Mouse (Mus musculus) midbrain, embryonic 12.5 days (tissue): ENCODE results near the gene 2610528J11Rik. TPM values are rescaled to one million over a fixed set of nuclear protein-coding genes. Genes with fewer than 3 reads are reported as not detected.

Experiments used
- ATAC-seq: fragments of 200-750 bp; cut with Nextera tagmentation; 2 replicates; pipeline ENCODE4 v1.8.0; 2017; ENCODE audit warnings: low read depth, moderate TSS enrichment, moderate library complexity; ENCODE audit not compliant: low FRiP score
- H3K27ac ChIP-seq: fragments of 300-500 bp; sonication (generic); replicated peaks from 2 replicates; pipeline ENCODE4 v1.5.1; 2016; ENCODE audit warnings: mild to moderate bottlenecking
- H3K27me3 ChIP-seq: fragments of 300-500 bp; sonication (generic); 2 replicates; pipeline ENCODE4 v1.6.1; 2016; ENCODE audit warnings: mild to moderate bottlenecking
- H3K36me3 ChIP-seq: fragments of 300-500 bp; sonication (generic); 2 replicates; pipeline ENCODE4 v1.6.1; 2016
- H3K4me1 ChIP-seq: fragments of 300-500 bp; sonication (generic); 2 replicates; pipeline ENCODE4 v1.6.1; 2016
- H3K4me2 ChIP-seq: fragments of 300-500 bp; sonication (generic); replicated peaks from 2 replicates; pipeline ENCODE4 v1.6.1; 2016; ENCODE audit warnings: mild to moderate bottlenecking, moderate library complexity
- H3K4me3 ChIP-seq: fragments of 300-500 bp; sonication (generic); 2 replicates; pipeline ENCODE4 v1.5.1; 2016; ENCODE audit warnings: mild to moderate bottlenecking
- H3K9ac ChIP-seq: fragments of 300-500 bp; sonication (generic); replicated peaks from 2 replicates; pipeline ENCODE4 v1.6.1; 2016; ENCODE audit warnings: mild to moderate bottlenecking, moderate library complexity
- H3K9me3 ChIP-seq: fragments of 300-500 bp; sonication (generic); 2 replicates; pipeline ENCODE4 v1.6.1; 2016; ENCODE audit warnings: mild to moderate bottlenecking
- WGBS: fragments of 180-500 bp; shearing (Covaris S2); methylation state at CpG from one replicate; pipeline ENCODE4 v1.1.7; 2016; 5-methylcytosine and 5-hydroxymethylcytosine counted together
- polyA plus RNA-seq: library from polyadenylated mRNA; unstranded; fragments of >200 nt; fragmentation: Nextera tagmentation; extraction: Ambion mirVana; gene quantifications from 2 replicates; pipeline ENCODE4 v1.2.1, GENCODE M21; 2016

The 2610528J11Rik gene
- polyA plus RNA-seq, 1 experiment from 2014 or later: 0.26 TPM

DNA sequence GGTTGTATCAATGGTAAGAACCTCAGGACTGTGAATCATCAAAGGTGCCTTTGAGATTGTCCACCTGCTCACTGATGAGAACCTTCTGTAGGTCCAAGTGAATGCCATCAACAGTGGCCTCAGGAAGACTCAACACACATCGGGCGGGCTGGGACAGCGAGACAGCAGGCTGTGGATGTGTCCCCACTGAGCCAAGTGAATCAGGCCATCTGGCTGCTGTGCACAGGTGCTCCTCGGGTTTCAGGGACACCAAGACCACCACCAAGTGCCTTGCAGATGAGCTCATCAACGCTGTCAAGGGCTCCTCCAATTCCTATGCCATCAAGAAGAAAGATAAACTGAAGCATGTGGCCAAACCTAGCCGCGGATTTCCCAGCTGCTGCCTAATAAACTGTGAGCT lies 4.6 kb upstream of the 2610528J11Rik start:
- H3K4me3 ChIP-seq: no peak overlapping the region
- H3K9ac ChIP-seq: no peak overlapping the region
- H3K27me3 ChIP-seq: peaks cover 11% of the 10 kb centered on the region; the same call in 1 of the 2 replicates
- H3K4me2 ChIP-seq: no peak overlapping the region
- no peaks in the 10 kb centered on the region for H3K9me3 ChIP-seq
- no peak overlapping the region for H3K27ac ChIP-seq
- WGBS: 86% methylated on average over 7 of the region's 7 CpGs
- no peak for ATAC-seq
- no peaks in the 10 kb centered on the region for H3K36me3 ChIP-seq
- H3K4me1 ChIP-seq: peaks cover 7% of the 10 kb centered on the region; the same call in 1 of the 2 replicates

DNA sequence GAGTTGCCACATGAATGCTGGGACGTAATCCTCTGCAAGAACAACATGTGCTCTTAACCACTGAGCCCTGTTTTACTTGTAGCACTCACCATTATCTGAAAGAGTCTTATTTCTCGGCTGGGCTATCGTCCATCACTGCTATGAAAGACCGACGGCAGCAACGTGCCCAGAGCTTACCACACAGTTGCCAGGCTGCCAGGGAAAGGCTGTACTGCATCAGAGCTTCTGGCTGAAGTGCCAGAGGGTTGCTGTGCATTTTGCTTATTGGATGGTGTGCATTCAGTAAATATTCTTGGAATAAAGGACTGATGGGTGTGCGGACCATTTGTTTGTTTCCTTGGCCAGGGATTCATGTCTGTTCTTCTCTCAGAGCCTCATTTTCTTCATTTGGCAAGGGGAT lies 2.8 kb upstream of the 2610528J11Rik start:
- Histone ChIP-seq H3K4me2 (no peak overlapping the region), H3K27me3 (no peaks in the 10 kb centered on the region), H3K4me1 (0 out of 2 replicates have a peak, but pooled peaks cover 4% of the 10 kb centered on the region), H3K4me3 (no peak overlapping the region), H3K36me3 (no peaks in the 10 kb centered on the region), H3K27ac (no peak overlapping the region), H3K9me3 (no peaks in the 10 kb centered on the region), H3K9ac (no peak overlapping the region)
- no peak for ATAC-seq
- 86% methylated on average over 7 of the region's 7 CpGs for WGBS

GRCm38 (mm10) chr4:118525779-118526178 lies 1.0 kb upstream of the 2610528J11Rik start:
- no peak for ATAC-seq
- 70% methylated on average over 3 of the region's 3 CpGs for WGBS

DNA sequence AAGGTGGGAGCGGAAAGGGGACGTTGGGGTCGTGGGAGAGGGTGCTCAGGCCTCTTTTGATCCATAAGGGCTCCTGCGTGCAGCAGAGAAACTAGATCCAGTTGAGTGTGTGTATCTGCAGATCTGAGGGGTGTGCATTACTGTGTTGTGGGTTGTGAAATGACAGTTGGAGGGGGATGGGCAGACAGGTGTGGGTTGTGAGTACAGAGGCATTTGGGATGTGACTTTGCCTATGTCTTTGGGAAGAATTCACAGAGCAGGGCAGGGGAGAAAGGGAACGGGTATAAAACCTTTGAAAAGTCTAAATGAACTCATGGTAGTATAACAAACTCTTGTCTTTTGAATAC lies 509 bp downstream of the 2610528J11Rik start:
- no peak overlapping the region for H3K27ac ChIP-seq
- no peaks in the 10 kb centered on the region for H3K9me3 ChIP-seq
- WGBS: 44% methylated on average over 5 of the region's 5 CpGs
- H3K36me3 ChIP-seq: no peaks in the 10 kb centered on the region
- ATAC-seq: no peak
- 0 out of 2 replicates have a peak, but pooled peaks cover 4% of the 10 kb centered on the region for H3K4me1 ChIP-seq
- H3K27me3 ChIP-seq: no peaks in the 10 kb centered on the region
- no peak overlapping the region for H3K9ac ChIP-seq
- no peak overlapping the region for H3K4me2 ChIP-seq
- no peak overlapping the region for H3K4me3 ChIP-seq

More at GRCm38 (mm10) chr4:118525779-118526178, 1.0 kb upstream of the 2610528J11Rik start:
- Histone ChIP-seq H3K36me3 (no peaks in the 10 kb centered on the region), H3K4me1 (0 out of 2 replicates have a peak, but pooled peaks cover 4% of the 10 kb centered on the region), H3K9me3 (no peaks in the 10 kb centered on the region), H3K4me2 (no peak overlapping the region), H3K27ac (no peak overlapping the region), H3K9ac (no peak overlapping the region), H3K4me3 (no peak overlapping the region), H3K27me3 (no peaks in the 10 kb centered on the region)

- ATAC-seq: no peak
- H3K27ac ChIP-seq: no peak overlapping the region
- no peaks in the 10 kb centered on the region for H3K36me3 ChIP-seq
- H3K4me1 ChIP-seq: 0 out of 2 replicates have a peak, but pooled peaks cover 4% of the 10 kb centered on the region
- no peak overlapping the region for H3K4me2 ChIP-seq
- no peaks in the 10 kb centered on the region for H3K27me3 ChIP-seq
- no peak overlapping the region for H3K4me3 ChIP-seq
- H3K9ac ChIP-seq: no peak overlapping the region
- no peaks in the 10 kb centered on the region for H3K9me3 ChIP-seq
- whole genome bisulfite sequencing: 84% methylated on average over 6 of the region's 6 CpGs
Measured at GRCm38 (mm10) chr4:118527720-118528119, 921 bp downstream of the 2610528J11Rik start.

DNA sequence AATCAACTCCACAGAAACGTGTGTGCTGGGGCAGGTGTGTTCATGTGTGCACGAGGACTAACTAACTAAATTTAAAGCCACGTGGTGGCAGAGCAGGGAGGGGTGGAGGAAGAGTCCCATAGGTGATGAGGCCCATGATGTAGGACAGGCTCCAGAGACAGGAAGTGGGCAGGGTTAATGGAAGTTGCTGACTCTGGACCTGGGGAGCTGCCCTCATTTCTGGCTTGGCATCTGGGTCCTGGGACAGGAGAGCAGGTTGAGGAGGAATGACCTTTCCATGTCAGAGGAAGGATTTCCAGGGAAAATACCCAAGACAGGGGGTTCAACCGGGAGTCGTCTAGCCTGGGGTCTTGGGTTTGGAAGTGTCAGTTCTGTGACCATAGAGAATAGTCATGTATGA lies 5.9 kb downstream of the 2610528J11Rik start:
- H3K27ac ChIP-seq: no peak overlapping the region
- no peak overlapping the region for H3K4me3 ChIP-seq
- H3K36me3 ChIP-seq: no peaks in the 10 kb centered on the region
- no peaks in the 10 kb centered on the region for H3K4me1 ChIP-seq
- H3K9ac ChIP-seq: no peak overlapping the region
- no peaks in the 10 kb centered on the region for H3K27me3 ChIP-seq
- no peak overlapping the region for H3K4me2 ChIP-seq
- no peak for ATAC-seq
- H3K9me3 ChIP-seq: no peaks in the 10 kb centered on the region
- 81% methylated on average over 5 of the region's 5 CpGs for WGBS

- no peaks in the 10 kb centered on the region for H3K4me1 ChIP-seq
- H3K4me3 ChIP-seq: no peak overlapping the region
- H3K9me3 ChIP-seq: no peaks in the 10 kb centered on the region
- WGBS: 60% methylated on average over 3 of the region's 4 CpGs
- 0 out of 2 replicates have a peak, but pooled peaks cover 5% of the 10 kb centered on the region for H3K27me3 ChIP-seq
- H3K36me3 ChIP-seq: no peaks in the 10 kb centered on the region
- no peak for ATAC-seq
- no peak overlapping the region for H3K4me2 ChIP-seq
- no peak overlapping the region for H3K9ac ChIP-seq
- H3K27ac ChIP-seq: no peak overlapping the region
Measured at GRCm38 (mm10) chr4:118533156-118533555, 6.4 kb downstream of the 2610528J11Rik start.

DNA sequence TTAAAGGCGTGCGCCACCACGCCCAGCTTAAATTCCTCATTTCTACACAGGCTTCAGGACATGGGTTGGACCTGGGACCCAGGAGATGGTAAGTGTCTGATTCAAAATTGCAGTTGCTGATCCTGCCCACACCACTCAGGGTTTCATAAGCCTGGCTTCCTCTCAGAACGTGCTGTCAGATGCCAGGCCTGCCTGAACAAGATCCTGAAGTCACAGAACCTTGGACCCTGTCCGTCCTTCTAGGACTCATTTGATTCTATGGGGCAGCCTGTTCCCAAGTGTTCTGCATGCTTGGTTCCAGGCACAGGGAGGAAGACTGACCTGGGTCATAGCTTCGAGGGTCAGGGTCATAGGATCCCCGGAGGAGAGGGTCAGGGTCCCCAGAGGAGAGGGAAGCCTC lies 6.8 kb downstream of the 2610528J11Rik start:
- Histone ChIP-seq H3K36me3 (no peaks in the 10 kb centered on the region), H3K27ac (no peak overlapping the region), H3K4me3 (no peak overlapping the region), H3K9me3 (no peaks in the 10 kb centered on the region), H3K9ac (no peak overlapping the region), H3K4me1 (no peaks in the 10 kb centered on the region), H3K27me3 (peaks cover 9% of the 10 kb centered on the region; the same call in 1 of the 2 replicates), H3K4me2 (no peak overlapping the region)
- no peak for ATAC-seq
- WGBS: 91% methylated on average over 7 of the region's 7 CpGs

DNA sequence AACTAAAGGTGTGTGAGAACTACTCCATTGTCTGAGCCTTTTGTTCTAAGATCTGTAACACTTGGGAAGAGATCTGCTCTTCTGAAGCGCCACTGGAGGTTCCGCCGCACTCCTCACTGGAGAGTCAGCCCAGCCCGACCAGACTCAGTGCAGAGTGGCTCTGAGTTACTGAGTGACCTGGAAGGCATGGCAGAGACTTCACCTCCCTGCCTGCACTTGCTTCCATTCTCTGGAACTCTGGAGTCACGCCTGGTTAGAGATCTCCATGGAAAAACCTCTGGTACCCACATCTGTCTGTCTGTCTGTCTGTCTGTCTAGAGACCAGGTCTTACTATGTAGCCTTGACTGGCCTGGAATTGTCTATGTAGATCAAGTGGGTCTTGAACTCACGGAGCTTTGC lies 8.8 kb downstream of the 2610528J11Rik start:
- no peak for ATAC-seq
- H3K9ac ChIP-seq: no peak overlapping the region
- WGBS: 79% methylated on average over 6 of the region's 6 CpGs

DNA sequence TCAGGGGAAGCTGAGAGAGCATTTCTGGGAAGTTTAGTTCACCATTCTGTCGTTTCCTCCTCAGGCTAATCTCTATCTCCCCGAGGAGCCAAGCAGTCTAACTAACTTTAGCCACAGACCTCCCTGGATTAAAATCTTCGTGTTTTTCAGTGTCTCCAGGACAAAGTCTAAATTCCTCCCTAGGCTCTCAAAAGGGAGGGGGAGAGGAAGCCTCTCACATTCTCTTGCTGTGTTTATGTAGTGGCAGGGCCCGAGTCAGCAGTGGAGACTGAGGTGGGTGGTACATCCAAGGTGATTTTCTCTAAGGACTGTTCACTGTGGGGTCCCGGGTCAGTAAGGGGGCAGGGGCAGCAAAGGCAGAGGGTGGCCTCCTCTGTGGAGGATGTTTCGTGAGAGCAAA lies 11.0 kb downstream of the 2610528J11Rik start:
- H3K4me3 ChIP-seq: no peak overlapping the region
- no peak overlapping the region for H3K9ac ChIP-seq
- H3K9me3 ChIP-seq: no peaks in the 10 kb centered on the region
- H3K36me3 ChIP-seq: no peaks in the 10 kb centered on the region
- peaks cover 2% of the 10 kb centered on the region; the same call in 1 of the 2 replicates for H3K4me1 ChIP-seq
- no peak overlapping the region for H3K4me2 ChIP-seq
- H3K27ac ChIP-seq: no peak overlapping the region
- WGBS: 46% methylated on average over 6 of the region's 6 CpGs
- ATAC-seq: no peak
- peaks cover 46% of the 10 kb centered on the region for H3K27me3 ChIP-seq

More for the DNA sequence above, 8.8 kb downstream of the 2610528J11Rik start:
- Histone ChIP-seq H3K9me3 (no peaks in the 10 kb centered on the region), H3K36me3 (no peaks in the 10 kb centered on the region), H3K4me3 (no peak overlapping the region), H3K4me1 (peaks cover 2% of the 10 kb centered on the region; the same call in 1 of the 2 replicates), H3K27me3 (peaks cover 24% of the 10 kb centered on the region), H3K4me2 (no peak overlapping the region), H3K27ac (no peak overlapping the region)

DNA sequence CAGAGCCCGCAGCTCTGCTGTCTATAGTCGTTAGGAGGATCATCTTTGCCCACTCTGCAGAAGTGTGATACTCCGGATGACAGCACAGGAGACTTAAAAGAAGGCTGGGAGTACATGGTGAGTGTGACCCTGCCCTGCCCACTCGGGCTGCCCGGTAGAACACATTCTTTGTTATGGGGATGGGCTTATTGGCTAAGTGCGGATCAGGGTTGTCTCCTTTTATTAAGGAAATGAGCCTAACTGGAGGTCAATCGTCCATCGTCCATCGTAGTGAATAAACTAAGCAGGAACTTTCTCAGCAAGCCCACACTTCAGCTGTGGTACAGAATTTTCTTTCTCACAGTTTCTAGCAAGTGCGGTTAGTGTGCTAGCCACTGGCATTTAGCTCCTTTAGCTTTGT lies 13.1 kb downstream of the 2610528J11Rik start:
- Histone ChIP-seq H3K4me2 (no peak overlapping the region), H3K36me3 (no peaks in the 10 kb centered on the region), H3K4me3 (no peak overlapping the region), H3K9ac (no peak overlapping the region), H3K9me3 (no peaks in the 10 kb centered on the region), H3K27ac (no peak overlapping the region), H3K27me3 (peaks cover 59% of the 10 kb centered on the region), H3K4me1 (peaks cover 11% of the 10 kb centered on the region; the same call in 1 of the 2 replicates)
- WGBS: 7% methylated on average over 10 of the region's 10 CpGs
- ATAC-seq: no peak

DNA sequence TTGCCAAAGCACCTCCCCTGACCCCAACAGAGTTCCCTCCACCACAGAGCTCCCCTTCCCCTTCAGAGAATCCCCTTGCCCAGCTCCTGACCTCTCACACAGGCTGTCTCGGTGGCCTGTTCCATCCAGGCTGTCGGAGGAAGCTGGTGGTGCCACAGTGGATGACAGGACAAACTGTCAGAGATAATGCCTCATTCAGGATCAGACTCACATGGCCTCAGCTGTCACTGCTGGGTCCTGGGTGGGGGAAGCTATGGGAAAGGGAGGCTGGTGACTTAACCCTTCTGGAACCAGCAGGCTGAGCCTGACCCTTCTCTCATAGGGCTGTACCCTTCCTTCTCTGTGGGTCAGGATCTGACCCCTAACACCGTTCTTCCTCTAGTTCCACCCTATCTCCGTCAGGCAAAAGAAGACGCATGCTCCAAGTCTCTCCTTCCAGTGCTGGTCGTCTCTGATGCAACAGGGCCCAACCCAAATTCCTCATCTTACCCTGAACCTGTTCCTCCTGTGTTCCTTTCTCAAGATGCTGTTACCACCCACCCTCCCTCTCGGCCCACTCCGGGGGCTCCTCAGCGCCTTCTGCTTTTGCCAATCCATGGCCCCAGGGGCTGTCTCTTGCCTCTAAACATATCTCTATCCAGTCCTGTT lies 15.8 kb downstream of the 2610528J11Rik start:
- ATAC-seq: no peak
- H3K4me3 ChIP-seq: no peak overlapping the region
- H3K9ac ChIP-seq: no peak overlapping the region
- peaks cover 2% of the 10 kb centered on the region; the same call in 1 of the 2 replicates for H3K9me3 ChIP-seq
- peaks cover 59% of the 10 kb centered on the region for H3K27me3 ChIP-seq
- no peaks in the 10 kb centered on the region for H3K36me3 ChIP-seq
- H3K27ac ChIP-seq: no peak overlapping the region
- no peak overlapping the region for H3K4me2 ChIP-seq
- 70% methylated on average over 9 of the region's 9 CpGs for WGBS
- H3K4me1 ChIP-seq: peaks cover 11% of the 10 kb centered on the region; the same call in 1 of the 2 replicates
